Mouse (Mus musculus) E14TG2a.4 (cell line): ENCODE measurements at regions not wholly inside any gene's neighbourhood (a gene's known extent, or its start where the extent isn't known, plus 50 kb on each side); places are given as distances from the start of the nearest gene placed in this dataset.

Experiments used
- CTCF ChIP-seq: conservative IDR thresholded peaks from 2 replicates; pipeline ENCODE4 v1.5.1; 2014; ENCODE audit warnings: low read length
- POU5F1 ChIP-seq: IDR thresholded peaks from 2 replicates; pipeline ENCODE4 v1.6.1; 2014; ENCODE audit warnings: low read length, borderline replicate concordance

DNA sequence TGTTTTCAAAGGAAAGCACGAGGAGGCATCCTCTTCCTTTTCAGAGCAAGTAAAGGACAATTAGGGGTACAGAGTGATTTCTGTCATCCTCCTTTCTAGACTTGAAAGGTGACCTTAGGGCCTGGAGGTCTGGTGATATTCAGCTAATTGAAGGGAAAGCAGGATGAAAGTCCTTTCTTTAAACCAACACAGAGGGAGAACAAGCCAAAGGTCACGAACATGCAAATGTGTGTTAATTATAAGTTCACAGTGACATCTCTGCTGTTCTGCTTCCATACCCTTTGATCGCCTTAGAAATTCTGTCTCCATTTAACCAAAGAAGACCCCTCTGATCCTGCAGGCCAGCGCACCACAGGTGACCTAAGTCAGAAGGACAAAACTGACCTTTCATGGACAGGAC, 2126.3 kb upstream of the Lrrc6 start:
- TF ChIP-seq CTCF (no peak), POU5F1 (no peak)
